Mouse (Mus musculus) liver, embryonic 13.5 days (tissue): ENCODE results near the gene Lamc1. TPM values are rescaled to one million over a fixed set of nuclear protein-coding genes. Genes with fewer than 3 reads are reported as not detected.

Experiments used
- ATAC-seq: fragments of 200-750 bp; cut with Nextera tagmentation; 2 replicates; pipeline ENCODE4 v1.8.0; 2017; ENCODE audit warnings: low read depth, mild to moderate bottlenecking, moderate number of reproducible peaks, moderate library complexity
- DNase-seq: peaks from one replicate; pipeline ENCODE4 v3.0.0; 2022
- H3K27ac ChIP-seq: fragments of 300-500 bp; sonication (generic); 2 replicates; pipeline ENCODE4 v1.5.1; 2015; ENCODE audit warnings: moderate library complexity, mild to moderate bottlenecking, inconsistent platforms
- H3K27me3 ChIP-seq: fragments of 300-500 bp; sonication (generic); 2 replicates; pipeline ENCODE4 v1.6.1; 2015; ENCODE audit warnings: mild to moderate bottlenecking, inconsistent platforms
- H3K36me3 ChIP-seq: fragments of 300-500 bp; sonication (generic); 2 replicates; pipeline ENCODE4 v1.6.1; 2015; ENCODE audit warnings: mild to moderate bottlenecking, inconsistent platforms
- H3K4me1 ChIP-seq: fragments of 300-500 bp; sonication (generic); replicated peaks from 2 replicates; pipeline ENCODE4 v1.6.1; 2015; ENCODE audit warnings: inconsistent platforms
- H3K4me2 ChIP-seq: fragments of 300-500 bp; sonication (generic); 2 replicates; pipeline ENCODE4 v1.6.1; 2015; ENCODE audit warnings: inconsistent platforms, mild to moderate bottlenecking, moderate library complexity
- H3K4me3 ChIP-seq: fragments of 300-500 bp; sonication (generic); replicated peaks from 2 replicates; pipeline ENCODE4 v1.5.1; 2015; ENCODE audit warnings: mild to moderate bottlenecking, inconsistent platforms
- H3K9ac ChIP-seq: fragments of 300-500 bp; sonication (generic); 2 replicates; pipeline ENCODE4 v1.6.1; 2015; ENCODE audit warnings: mild to moderate bottlenecking, inconsistent platforms
- H3K9me3 ChIP-seq: fragments of 300-500 bp; sonication (generic); replicated peaks from 2 replicates; pipeline ENCODE4 v1.6.1; 2016; ENCODE audit warnings: inconsistent platforms
- WGBS: fragments of 180-500 bp; shearing (Covaris S2); methylation state at CpG from one replicate; pipeline ENCODE4 v1.1.7; 2015; ENCODE audit not compliant: insufficient replicate concordance; 5-methylcytosine and 5-hydroxymethylcytosine counted together
- polyA plus RNA-seq: library from polyadenylated mRNA; unstranded; fragments of >200 nt; fragmentation: Nextera tagmentation; extraction: Ambion mirVana; gene quantifications from 2 replicates; pipeline ENCODE4 v1.2.1, GENCODE M21; 2015

Gene Lamc1
- polyA plus RNA-seq, 1 experiment from 2014 or later: 7.2 TPM

- 14% methylated on average over 6 of the region's 6 CpGs for WGBS
- Histone ChIP-seq H3K36me3 (no peaks in the 10 kb centered on the region), H3K9ac (no peak overlapping the region), H3K4me1 (peaks cover 55% of the 10 kb centered on the region), H3K27me3 (no peaks in the 10 kb centered on the region), H3K9me3 (no peaks in the 10 kb centered on the region), H3K4me3 (no peak overlapping the region), H3K27ac (no peak overlapping the region), H3K4me2 (peak overlapping the region; percentile 26; the same call in 1 of the 2 replicates)
- DNase-seq (no peak), ATAC-seq (peak; percentile 53)
Measured at GRCm38 (mm10) chr1:153274611-153275010, 58.0 kb downstream of the Lamc1 start.

DNA sequence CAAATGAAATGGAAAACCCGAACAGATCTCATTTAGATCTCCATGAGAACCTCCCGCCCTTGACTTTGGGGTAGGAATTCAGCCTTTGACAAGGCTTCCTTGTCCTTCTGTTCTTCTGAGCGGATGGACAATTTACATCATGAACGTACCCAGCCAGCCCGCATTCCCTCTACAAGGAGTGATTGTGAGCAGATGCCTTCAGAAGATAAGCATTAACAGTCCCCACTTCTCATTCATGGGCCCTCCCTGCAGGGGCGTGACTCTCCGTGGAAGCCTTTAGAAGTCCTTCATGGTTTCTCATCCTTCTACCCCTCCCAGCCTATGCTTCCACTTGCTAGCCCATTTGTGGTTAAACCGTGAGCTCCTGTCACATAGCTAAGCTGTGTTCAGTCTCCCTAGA is 58.9 kb downstream of the Lamc1 start:
- H3K36me3 ChIP-seq: no peaks in the 10 kb centered on the region
- H3K4me1 ChIP-seq: peaks cover 61% of the 10 kb centered on the region
- no peak overlapping the region for H3K27ac ChIP-seq
- H3K9ac ChIP-seq: no peak overlapping the region
- DNase-seq (peak; percentile 29), ATAC-seq (peak; percentile 69)
- peak overlapping the region; percentile 41 for H3K4me2 ChIP-seq
- H3K4me3 ChIP-seq: no peak overlapping the region
- no peaks in the 10 kb centered on the region for H3K27me3 ChIP-seq
- no peaks in the 10 kb centered on the region for H3K9me3 ChIP-seq
- WGBS: 21% methylated on average over 8 of the region's 8 CpGs

DNA sequence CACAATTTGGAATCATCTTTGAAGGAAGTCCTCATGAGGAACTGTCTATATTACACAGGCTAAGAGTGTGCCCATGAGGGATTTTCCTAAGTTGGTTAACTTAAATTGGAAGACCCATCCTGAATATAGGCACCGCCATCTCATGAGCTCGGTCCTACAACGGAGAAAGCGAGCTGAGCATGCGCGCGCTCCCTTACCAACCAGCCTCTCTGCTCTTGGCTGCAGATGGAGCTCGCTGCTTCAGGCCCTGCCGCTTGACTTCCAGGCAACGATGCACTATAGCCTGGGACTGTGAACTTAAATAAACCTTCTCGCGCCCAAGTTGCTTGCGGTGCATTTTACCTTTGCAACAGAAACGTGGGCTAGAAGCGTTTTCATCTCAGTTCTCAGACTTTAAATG is 61.8 kb downstream of the Lamc1 start:
- DNase-seq: no peak
- no peak overlapping the region for H3K4me3 ChIP-seq
- H3K36me3 ChIP-seq: no peaks in the 10 kb centered on the region
- no peaks in the 10 kb centered on the region for H3K9me3 ChIP-seq
- WGBS: 87% methylated on average over 15 of the region's 15 CpGs
- H3K4me2 ChIP-seq: no peak overlapping the region
- no peak overlapping the region for H3K27ac ChIP-seq
- no peaks in the 10 kb centered on the region for H3K27me3 ChIP-seq
- no peak for ATAC-seq
- H3K4me1 ChIP-seq: peaks cover 70% of the 10 kb centered on the region
- no peak overlapping the region for H3K9ac ChIP-seq

DNA sequence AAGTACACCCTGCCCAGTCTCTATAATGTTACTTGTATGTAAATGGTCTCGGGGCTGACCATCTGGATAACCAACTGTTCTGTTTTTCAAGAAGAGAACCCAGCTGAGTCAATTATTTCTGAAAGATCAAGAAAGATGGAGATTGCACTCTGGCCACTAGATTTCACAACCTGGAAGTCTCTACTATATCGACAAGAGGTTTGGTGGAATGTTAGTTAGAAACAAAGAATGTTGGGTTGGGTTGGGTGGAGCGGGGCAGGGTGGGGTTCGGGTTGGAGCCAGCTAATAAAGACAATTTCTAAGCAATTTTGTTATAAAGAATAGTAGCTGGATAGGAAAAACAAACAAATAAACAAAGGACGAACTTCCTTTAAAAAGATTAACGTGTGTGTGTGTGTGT is 62.9 kb downstream of the Lamc1 start:
- Histone ChIP-seq H3K9me3 (no peaks in the 10 kb centered on the region), H3K36me3 (no peaks in the 10 kb centered on the region), H3K4me3 (no peak overlapping the region), H3K9ac (no peak overlapping the region), H3K4me1 (peaks cover 69% of the 10 kb centered on the region), H3K27ac (no peak overlapping the region), H3K27me3 (no peaks in the 10 kb centered on the region), H3K4me2 (no peak overlapping the region)
- DNase-seq (no peak), ATAC-seq (no peak)
- 66% methylated on average over 6 of the region's 6 CpGs for whole genome bisulfite sequencing

DNA sequence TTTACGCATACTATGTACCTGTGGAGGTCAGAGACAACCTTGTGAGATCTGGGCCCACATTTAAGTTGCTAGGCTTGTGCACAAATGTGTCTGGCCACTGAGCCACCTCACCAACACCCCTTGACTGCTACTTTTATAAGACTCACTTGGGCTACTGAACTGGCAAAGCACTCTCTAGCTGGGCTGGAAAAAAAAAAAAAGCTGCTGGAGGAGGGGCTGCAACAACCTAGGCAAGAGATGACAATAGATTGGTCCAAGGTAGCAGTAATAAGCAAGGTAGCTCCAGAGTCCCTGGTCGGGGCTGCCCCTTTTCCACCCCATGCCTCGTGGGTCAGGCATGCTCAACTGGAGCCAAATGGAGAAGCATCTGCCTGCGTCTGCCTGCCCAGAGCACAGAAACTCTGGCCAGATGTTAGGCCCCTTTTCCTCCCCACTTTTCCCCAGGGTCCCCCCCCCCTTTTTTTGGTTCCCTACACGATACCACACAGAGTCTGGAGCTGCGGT is 63.7 kb downstream of the Lamc1 start:
- Histone ChIP-seq H3K4me1 (peaks cover 71% of the 10 kb centered on the region), H3K27ac (no peak overlapping the region), H3K9me3 (no peaks in the 10 kb centered on the region), H3K36me3 (no peaks in the 10 kb centered on the region), H3K4me2 (no peak overlapping the region), H3K9ac (no peak overlapping the region), H3K4me3 (no peak overlapping the region), H3K27me3 (no peaks in the 10 kb centered on the region)
- ATAC-seq (no peak), DNase-seq (no peak)
- WGBS: 60% methylated on average over 6 of the region's 6 CpGs

DNA sequence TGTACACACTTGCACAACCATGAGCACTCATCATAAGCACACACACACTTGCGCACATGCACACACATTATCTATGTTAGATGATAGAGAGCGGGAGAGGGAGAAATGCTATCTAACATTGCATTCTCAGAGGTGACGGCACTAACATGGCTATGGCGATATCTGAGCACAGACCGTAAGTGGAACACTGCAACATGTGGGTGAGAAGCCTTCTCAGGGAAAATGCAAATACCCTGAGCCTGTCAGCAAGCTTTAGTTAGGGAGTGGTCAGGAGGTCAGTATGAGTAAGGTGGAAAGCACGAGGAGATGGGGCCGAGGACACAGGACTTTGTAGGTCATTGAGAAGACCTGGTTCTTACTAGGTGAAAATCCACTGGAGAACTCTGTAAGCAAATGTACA is 64.3 kb downstream of the Lamc1 start:
- Histone ChIP-seq H3K9me3 (no peaks in the 10 kb centered on the region), H3K4me3 (no peak overlapping the region), H3K9ac (no peak overlapping the region), H3K4me1 (peaks cover 66% of the 10 kb centered on the region), H3K27ac (peak overlapping the region; percentile 55), H3K4me2 (no peak overlapping the region), H3K27me3 (no peaks in the 10 kb centered on the region), H3K36me3 (no peaks in the 10 kb centered on the region)
- ATAC-seq: 0 out of 2 replicates have a peak, but pooled peaks have one; percentile 1
- DNase-seq: no peak
- WGBS: 65% methylated on average over 7 of the region's 7 CpGs

DNA sequence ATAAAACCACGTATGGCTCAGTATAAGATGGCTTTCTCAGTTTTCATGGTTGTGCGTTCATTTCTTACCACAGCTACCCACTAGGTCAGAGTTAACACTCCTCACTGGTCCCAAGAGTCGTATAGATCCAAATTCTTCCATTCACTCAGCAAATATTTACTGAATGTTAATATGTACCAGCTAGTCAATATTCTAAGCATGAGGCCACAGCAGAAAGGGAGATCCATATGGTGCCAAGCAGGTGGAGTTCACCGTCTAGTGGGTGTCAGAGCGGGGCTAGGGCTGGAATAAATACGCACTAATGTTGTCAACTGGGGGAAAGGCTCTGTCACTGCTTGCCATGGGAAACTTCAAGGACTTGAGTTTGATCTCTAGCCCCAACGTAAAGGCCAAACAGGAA is 64.9 kb downstream of the Lamc1 start:
- no peaks in the 10 kb centered on the region for H3K9me3 ChIP-seq
- no peak overlapping the region for H3K4me2 ChIP-seq
- H3K4me1 ChIP-seq: peaks cover 65% of the 10 kb centered on the region
- no peak overlapping the region for H3K9ac ChIP-seq
- H3K27me3 ChIP-seq: no peaks in the 10 kb centered on the region
- H3K36me3 ChIP-seq: no peaks in the 10 kb centered on the region
- no peak overlapping the region for H3K4me3 ChIP-seq
- peak; percentile 65 for ATAC-seq
- 66% methylated on average over 7 of the region's 7 CpGs for WGBS
- peak overlapping the region; percentile 55 for H3K27ac ChIP-seq
- DNase-seq: no peak

DNA sequence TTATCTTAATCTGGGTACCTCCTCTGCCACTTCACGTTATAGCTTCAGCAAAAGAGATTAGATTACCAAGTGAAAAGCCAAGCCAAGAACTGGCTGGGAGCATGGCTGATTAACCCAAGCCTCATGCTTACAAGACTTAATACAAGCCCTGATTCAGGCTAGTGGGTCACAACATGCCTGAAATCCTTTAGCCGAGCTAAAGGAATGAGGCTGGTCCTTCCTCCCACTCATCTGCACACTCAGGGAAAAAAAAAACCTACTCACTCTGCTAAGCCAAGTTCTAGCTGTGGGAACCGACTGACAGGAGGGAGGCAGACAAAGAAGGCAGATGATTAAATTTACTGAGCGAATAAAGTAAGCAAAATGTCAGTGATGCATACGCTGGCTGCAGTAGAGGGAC is 65.7 kb downstream of the Lamc1 start:
- no peak overlapping the region for H3K27ac ChIP-seq
- 61% methylated on average over 5 of the region's 5 CpGs for WGBS
- H3K4me3 ChIP-seq: no peak overlapping the region
- H3K9ac ChIP-seq: no peak overlapping the region
- H3K36me3 ChIP-seq: peaks cover 4% of the 10 kb centered on the region; the same call in 1 of the 2 replicates
- H3K9me3 ChIP-seq: no peaks in the 10 kb centered on the region
- H3K27me3 ChIP-seq: no peaks in the 10 kb centered on the region
- no peak overlapping the region for H3K4me2 ChIP-seq
- ATAC-seq (no peak), DNase-seq (no peak)
- H3K4me1 ChIP-seq: peaks cover 61% of the 10 kb centered on the region

- H3K9ac ChIP-seq: no peak overlapping the region
- peak overlapping the region; percentile 20 for H3K27ac ChIP-seq
- H3K9me3 ChIP-seq: no peaks in the 10 kb centered on the region
- WGBS: 67% methylated on average over 7 of the region's 7 CpGs
- peaks cover 4% of the 10 kb centered on the region for H3K36me3 ChIP-seq
- H3K27me3 ChIP-seq: no peaks in the 10 kb centered on the region
- ATAC-seq (0 out of 2 replicates have a peak, but pooled peaks have one; percentile 39), DNase-seq (no peak)
- H3K4me2 ChIP-seq: no peak overlapping the region
- no peak overlapping the region for H3K4me3 ChIP-seq
- H3K4me1 ChIP-seq: peaks cover 55% of the 10 kb centered on the region
Measured at GRCm38 (mm10) chr1:153265579-153265978, 67.0 kb downstream of the Lamc1 start.

GRCm38 (mm10) chr1:153265066-153265465 is 67.5 kb downstream of the Lamc1 start:
- no peaks in the 10 kb centered on the region for H3K27me3 ChIP-seq
- peak overlapping the region; percentile 20 for H3K27ac ChIP-seq
- no peak for ATAC-seq
- H3K36me3 ChIP-seq: peaks cover 4% of the 10 kb centered on the region
- H3K9me3 ChIP-seq: no peaks in the 10 kb centered on the region
- 57% methylated on average over 7 of the region's 7 CpGs for WGBS
- H3K4me1 ChIP-seq: peaks cover 51% of the 10 kb centered on the region
- DNase-seq: no peak
- H3K4me2 ChIP-seq: no peak overlapping the region
- H3K4me3 ChIP-seq: no peak overlapping the region
- no peak overlapping the region for H3K9ac ChIP-seq

DNA sequence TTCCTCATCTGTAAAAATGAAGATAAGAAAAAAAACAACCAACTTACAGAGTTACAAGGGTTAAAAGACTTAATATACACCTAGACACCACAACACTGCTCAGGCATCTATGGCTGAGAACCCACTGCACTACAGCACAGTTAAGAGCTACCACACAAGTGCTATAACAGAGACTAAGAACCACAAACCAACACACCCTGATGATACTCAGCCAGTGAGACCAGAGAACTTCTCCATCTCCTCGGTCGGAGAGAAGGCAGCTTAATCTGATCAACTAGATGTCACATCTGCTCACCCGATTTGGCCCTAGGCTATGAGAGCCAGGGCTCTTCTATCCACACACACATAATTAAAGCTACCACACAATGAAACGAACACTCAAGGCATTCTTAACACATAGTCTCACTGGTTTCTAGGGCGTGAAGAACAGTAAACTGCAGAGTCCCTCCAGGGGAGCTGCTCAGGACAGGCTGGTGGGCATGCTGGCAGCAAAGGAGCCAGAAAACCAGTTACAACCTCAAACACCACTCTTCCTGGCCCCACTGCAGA is 72.8 kb downstream of the Lamc1 start:
- WGBS: 56% methylated on average over 5 of the region's 5 CpGs
- DNase-seq: no peak
- Histone ChIP-seq H3K4me2 (no peak overlapping the region), H3K4me3 (no peak overlapping the region), H3K9ac (no peak overlapping the region), H3K4me1 (peaks cover 10% of the 10 kb centered on the region; the same call in 1 of the 2 replicates), H3K27me3 (no peaks in the 10 kb centered on the region), H3K36me3 (peaks cover 7% of the 10 kb centered on the region), H3K27ac (no peak overlapping the region), H3K9me3 (no peaks in the 10 kb centered on the region)
- ATAC-seq: no peak

- H3K27me3 ChIP-seq: no peaks in the 10 kb centered on the region
- H3K4me2 ChIP-seq: no peak overlapping the region
- H3K4me1 ChIP-seq: no peaks in the 10 kb centered on the region
- no peak overlapping the region for H3K4me3 ChIP-seq
- H3K36me3 ChIP-seq: peaks cover 27% of the 10 kb centered on the region
- no peak overlapping the region for H3K9ac ChIP-seq
- DNase-seq (no peak), ATAC-seq (no peak)
- H3K9me3 ChIP-seq: no peaks in the 10 kb centered on the region
- 71% methylated on average over 4 of the region's 4 CpGs for WGBS
- H3K27ac ChIP-seq: no peak overlapping the region
Measured at GRCm38 (mm10) chr1:153252540-153253210, 79.9 kb downstream of the Lamc1 start.
